Mouse (Mus musculus): ENCODE measurements at regions not wholly inside any gene's neighbourhood (a gene's known extent, or its start where the extent isn't known, plus 50 kb on each side); places are given as distances from the start of the nearest gene placed in this dataset.
A peak's percentile ranks its signal among the peaks of the same experiment; 100 is the strongest.

DNA sequence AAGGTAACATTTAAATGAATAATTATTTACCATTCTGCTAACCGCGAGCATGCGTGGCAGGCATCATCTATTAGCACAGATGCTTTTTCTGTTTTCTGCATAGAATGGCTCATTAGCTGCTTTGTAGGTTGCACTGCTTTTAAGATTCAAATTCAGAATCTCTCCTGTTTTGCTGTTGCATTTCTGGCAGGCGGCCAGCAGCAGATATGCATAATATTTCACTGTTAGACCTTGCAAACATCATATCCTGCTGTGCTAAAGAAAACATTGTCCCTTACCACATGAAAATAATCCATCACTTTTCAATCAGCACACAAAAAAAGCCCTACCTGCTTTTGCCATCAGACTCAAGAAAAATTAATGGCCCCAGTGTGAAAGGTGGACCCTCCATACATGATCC, 202.8 kb upstream of the Etaa1 start:
- no peak for DNase-seq

DNA sequence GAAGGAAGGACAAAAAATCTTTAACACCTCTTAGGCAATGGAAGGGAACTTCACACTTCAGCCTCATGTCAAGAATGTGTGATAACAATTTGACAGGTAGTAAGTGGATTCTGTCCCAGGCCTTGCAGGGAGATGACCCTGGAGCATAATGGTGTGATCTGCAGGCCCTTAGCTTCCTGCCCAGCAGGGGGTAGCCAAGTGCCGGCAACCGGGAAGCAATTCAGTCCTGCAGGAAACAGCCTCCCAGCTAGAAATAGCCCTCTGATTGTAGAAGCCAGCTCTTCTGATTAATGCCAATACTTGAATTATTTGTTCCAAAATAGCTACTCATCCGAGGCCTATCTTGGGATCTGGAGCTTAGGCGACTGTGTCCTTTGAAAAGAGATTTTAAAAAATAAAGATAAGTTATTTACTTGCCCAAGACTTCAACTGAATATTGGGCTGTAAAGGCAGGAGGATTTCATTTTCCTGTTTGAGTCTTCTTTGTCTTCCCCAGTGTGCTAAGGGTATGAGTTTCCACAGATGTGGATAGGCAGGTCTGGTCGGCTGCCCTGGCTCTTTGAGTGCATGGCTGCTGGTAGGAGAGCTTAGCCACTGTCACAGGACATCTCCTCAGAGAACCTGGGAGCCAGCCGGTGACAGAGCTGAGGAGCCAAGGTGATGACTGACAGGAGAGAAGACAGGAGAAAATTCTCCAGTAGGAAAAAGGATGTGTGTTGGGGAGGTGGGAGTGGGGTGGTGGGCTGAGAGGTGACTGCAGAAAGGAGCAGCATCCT, 198.3 kb upstream of the Etaa1 start:
- DNase-seq: peak; percentile 38

DNA sequence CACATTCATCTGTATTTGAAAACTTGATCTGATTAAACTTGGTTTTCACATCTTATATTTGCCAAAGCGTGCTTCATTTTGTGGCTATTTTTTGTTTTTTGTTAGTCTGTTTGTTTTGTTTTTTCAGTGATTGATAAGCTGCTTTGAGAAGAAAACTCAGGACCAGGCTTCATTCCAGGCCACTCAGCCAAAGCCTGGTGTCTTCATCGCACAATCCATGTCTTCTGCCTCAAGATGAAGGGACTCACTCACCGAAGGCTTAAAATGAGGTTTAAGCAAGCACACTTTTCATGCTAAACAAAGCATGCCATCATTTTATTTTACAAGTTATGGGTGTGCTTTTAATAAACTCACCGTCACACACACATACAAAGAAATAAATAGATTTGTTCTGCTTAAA, 197.7 kb upstream of the Etaa1 start:
- no peak for DNase-seq

DNA sequence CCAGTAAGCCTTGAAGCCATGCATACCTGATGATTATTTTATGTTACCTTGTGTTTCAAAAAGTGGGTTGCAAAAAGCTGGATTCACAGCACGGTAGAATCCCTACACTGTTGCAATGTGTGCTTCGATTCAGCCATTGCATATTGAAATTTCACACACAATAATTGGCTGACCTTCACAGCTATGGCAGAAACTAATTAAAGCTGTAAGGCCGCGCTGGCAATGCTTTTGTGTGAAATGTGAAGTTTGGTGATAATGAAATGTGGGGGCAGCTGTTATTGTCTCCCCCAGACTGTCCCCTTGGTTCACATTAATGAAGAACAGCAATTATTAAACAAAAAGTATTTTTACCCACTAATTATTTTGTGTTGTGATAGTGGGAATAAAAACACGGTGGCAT, 173.8 kb upstream of the Etaa1 start:
- DNase-seq: no peak

DNA sequence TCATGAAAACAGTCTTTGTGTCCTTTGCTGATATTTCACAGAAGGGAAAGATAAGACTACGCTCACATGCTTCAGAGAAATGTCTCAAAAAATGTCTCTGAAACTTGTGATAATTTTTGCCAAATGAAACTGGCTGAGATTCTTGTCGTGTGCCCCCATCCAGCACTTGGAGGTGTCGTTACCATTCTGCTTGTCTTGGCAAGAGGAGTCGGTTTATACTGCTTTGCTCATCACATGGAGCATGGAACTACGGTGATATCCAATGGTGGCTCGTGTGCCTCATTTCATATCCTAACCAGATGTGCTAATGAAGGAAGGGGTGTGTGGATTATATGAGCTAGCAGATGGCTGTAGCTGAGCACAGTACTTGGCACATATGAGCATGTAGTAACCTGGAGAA, 169.4 kb upstream of the Etaa1 start:
- DNase-seq: no peak

DNA sequence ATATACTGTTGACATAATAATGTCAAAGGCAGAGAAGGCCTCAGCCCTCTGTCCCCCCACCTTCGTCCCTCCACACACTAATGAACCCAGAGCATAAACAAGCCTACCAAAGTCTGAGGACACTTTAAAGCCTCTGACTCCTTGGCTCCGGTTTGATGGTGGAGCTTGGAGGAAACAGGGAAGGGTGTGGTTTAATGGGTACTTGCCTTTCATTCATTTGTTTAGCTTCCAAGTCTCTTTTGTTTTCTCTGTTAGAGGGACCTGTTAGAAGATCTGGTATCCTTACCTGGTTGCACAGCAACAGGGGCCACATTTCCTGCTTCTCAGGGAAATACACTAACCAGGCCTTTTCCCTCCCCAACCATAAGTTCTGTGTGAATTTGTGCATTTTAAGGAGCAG, 168.9 kb upstream of the Etaa1 start:
- DNase-seq: no peak

DNA sequence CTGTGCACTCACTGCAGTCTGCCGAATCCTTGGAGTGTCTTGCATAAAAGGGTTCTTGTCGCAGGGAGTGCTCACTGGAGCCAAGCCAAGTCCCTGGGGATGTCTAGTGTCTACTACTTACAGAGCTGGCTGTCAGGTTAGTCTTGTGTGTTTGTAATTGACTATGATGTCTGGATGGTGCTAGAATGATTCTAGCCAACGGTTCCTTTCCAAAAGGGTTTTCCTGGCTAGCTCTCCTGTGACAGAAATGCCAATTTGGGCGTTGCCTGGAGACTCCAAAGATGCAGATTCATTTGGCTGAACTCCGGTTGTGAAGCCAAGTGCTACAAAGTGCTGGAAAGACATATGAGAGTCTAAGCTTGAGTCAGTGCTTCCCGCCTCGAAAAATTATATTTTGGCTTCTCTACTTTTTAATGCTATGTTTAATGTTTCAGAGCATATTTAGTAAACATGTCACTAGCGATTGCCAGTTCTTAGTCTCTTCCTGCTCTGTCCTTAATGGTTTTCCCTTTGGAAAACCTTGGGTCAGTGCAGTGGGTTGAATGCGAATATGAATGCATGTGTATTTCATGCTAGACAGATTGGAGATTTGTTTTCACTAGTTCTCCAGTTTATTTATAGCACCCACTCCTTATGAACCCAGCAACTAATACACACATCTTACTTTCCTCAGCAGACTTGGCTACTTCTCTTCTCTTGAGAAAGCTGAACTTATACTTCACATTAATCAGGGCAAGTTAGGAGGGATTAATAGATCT, 162.2 kb upstream of the Etaa1 start:
- DNase-seq: no peak

DNA sequence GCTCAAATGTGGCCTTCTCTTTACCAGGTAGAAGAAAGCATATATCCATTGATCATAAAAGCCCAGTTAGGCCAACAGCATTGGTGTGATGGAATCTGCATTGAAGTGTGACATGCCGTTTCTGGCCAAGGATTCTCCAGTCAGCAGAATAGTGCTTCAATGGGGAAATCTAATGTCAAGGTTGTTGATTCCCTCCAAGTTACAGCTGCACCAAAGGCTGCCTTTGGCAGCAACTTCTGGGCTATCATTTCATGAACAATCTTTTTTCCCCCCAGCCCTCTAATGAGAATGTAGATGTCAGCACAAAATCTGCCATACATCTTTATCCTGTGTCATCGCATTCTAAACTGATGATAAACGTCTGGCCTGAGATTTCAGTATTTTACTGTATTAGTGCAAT, 149.2 kb upstream of the Etaa1 start:
- no peak for DNase-seq

DNA sequence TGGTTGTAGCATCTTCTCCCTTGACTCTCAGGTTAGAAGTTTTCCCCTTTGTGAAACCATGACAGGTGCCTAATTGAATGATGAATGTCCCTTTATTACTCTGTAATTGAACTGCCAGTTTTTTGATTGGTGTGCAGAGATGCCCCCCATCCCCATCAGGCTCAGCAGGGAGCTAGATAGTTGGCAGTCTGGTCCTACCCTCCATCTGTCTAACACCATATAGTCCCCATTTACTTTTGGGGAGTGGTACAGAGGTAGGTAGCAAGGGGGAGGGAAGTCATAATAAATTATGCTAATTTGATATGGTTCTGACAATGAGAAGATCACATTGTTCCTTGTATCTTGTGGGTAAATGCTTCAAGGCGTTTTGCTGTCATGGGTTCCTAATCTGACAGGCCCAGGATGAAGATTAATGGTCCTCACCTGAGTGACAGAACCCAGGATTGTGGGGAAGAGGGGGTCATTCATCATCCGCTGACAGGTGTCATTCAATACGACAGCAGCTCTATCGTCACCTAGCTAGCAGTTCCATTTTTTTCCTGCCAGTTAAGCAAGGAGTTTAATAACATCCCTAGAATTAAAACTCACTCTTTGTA, 122.3 kb upstream of the Etaa1 start:
- no peak for DNase-seq

DNA sequence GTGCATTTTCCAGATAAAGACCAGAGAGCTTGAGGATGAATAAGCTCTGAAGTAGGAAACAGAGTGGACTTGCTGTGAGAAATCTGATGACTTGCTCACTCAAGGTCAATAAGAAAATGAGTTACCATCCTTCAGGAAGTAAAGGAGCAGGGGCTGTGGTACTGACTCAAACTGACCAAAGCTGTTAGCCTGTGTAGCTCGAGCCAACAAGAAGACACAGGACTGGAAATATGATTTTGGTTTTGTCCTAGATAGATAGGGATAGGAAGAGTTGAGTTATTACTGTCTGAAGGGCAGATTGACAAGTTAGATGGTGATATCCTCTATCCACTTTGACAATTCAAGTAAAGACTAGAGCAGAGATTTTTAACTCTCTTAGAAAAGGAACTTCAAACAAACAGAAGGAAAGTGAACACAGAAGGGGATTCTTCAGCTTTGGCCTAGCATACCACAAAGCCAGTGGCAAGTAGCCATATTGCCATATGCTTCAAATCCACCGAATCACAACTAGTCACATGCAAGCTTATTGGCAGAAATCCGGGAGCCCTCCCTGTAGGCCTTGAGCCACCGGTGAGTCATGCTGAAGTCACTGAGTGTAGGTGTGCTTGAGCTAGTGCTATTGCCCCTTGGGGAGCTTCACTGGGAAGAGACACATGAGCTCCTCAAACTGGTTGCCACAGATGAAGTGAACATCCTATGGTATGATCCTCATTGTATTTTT, 117.1 kb upstream of the Etaa1 start:
- DNase-seq: no peak

DNA sequence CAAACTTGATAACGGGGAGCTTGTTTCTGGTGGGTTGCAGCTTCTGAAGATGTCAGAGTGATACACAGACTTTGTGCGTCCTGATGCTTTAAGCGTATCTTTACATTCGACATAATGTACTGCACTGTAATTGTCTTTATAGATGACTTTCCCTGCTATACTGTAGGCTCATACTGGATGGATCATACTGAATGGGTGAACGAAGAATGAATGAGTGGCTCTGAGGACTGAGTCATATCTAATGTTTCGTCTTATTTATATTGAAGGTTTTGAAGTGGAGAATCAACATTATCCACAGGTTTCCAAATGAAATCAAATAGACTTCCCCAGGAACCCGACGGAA, 116.3 kb upstream of the Etaa1 start:
- no peak for DNase-seq

DNA sequence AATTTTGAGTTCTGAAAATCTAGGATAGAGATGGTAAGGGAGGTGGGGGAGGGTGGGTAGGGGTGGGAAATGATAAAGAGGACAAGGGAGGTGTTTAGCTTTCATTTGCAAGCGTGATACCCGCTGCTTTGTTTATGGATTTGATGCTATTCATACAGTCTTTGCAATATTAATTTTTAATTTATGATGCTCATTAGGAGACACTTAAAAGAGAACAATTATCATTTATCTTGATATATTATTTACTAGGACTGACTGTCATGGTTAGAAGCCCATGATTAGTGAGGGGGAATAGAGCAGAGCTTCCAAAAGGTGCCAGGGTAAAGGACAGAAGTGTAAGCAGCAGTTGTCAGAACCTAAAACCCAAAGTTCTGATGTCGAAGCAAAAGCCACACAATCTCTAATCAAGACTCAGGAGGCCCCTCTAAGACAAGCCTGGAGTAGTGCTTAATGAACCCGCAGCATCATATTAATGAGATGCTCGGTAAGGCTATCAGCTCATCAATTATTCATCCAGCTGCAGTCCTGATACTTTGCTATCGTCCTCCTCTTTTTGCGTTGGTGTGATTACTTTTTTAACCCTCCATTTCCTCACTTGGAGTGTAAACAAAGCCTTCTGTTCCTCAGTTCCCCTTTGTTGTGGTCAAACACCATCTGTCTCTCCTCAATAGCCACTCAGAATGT, 115.8 kb upstream of the Etaa1 start:
- no peak for DNase-seq

DNA sequence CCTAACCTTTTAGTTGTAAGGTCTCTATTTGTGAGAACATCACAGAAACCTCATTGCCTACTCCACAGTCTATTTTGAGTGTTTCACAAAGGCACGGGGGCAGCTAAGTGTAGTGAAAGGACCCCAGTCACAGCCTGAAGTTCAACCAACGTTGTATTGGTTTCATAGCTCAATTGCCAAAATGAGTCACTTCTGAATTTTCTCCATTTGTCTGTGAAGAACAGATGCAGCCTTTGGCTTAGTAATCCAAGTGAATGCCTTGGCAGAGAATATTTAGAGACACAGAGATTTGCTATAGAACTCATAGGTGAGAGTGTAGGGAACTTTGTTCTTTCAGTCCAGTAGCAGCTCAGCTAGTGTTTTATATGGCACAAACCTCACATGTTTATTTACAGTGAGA, 114.4 kb upstream of the Etaa1 start:
- no peak for DNase-seq

DNA sequence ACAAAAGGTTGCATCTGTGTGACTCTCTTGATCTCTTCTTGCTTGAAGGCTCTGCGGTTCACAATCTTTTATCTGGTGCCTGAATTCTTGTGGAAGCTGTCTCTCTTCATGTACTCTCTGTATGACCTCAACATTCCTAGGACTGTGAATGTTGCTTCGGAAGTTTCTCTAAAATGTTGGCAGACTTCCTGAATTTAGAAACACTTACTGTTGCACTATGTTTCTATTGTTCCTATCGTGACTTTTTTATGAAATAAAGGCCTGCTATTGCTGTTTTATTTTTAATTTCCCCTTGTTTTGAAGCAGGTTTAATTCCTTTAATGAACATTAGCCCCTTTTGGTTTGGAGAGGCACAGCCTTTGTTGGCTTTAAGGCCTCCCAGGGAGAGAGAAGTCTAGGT, 114.0 kb upstream of the Etaa1 start:
- DNase-seq: peak; percentile 4

DNA sequence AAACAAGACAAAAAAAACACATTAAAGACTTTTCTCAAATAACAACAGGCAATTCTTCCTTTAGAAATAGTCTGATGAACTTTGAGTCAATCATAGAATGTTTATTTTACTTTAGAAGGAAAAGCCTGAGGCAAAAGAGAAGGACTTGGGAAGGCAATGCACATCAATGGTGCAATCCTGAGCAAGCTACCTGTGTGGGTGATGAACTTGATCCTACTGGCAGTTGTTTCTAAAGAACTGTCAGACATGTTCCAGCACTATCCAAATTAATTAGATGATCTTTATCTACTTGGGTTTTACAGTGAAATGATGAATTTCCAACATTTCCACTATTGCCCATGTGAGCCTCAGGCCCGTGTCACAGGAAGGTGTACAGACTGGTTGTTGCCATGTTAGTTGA, 87.9 kb upstream of the Etaa1 start:
- DNase-seq: no peak

DNA sequence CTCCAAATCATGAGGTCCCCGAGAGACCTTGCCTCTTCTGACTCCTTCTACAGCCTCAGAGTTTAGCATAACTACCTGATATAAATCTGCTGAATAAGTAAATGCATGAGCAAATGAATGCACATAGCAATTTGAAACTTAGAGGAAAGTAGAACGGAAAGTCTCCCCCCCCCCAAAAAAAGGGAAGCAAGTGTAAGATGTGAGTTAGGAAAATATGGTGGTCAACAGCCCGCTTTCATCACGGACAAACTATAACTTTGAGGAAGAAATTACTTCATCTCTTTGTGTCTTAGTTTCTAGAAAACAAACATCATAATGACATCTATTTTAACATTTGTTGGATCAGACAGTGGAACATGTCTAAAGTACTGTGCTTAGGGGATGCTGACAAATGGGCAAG, 77.4 kb upstream of the Etaa1 start:
- DNase-seq: no peak

DNA sequence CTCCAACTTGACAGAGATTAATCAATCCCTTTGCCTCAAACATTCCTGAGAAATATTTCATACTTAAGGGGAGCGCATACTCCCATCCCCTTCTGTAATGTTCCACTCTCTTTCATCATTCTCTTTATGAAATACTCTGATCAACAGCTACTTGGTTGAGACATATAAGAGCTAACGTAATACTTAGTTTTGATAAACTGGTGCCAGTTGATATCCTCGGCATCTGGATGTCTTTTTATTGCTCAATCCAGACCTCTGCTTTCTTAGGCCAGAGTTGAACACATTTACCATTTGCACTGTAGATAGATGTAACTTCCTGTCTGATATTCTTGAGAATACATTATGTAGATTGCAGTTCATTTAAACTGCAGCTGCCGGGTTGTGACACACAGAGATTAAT, 68.4 kb upstream of the Etaa1 start:
- DNase-seq: no peak

DNA sequence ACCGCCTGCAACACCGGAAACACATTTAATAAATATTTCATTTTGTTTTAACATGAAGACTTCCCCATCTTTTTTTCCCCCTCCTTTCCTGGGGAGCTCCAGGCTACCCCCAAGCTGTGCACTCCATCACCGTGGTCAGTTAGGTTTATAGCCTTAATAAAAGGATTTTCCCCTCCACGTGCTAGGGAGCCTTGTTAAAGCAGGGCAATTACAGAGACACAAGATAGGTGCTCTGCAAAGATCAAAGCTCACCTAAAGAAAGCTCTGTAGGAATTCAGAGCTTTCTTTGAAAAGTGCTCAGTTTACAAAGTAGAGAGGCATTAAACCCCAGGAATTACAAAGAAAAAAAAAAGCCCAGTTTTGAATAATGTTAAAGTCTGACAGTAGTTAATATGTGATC, 61.6 kb upstream of the Etaa1 start:
- DNase-seq: no peak

DNA sequence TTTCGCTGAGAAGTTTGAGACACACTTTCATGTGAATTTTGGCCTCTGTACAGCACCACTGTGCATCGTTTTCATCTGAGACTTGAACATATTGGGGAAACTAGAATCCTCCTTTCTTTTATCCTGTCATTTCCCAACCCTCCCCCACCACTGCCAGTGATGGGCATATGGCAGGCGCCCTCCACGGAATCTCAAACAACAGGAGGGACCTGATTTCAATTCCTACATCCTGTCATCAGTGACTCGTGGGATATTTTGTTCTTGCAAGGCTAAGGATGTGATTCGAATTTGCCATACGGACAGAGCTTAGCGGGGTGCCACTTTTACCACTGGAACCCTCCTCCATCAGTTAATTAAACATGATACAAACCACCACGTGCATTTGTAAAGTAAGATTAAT, 60.9 kb upstream of the Etaa1 start:
- no peak for DNase-seq

DNA sequence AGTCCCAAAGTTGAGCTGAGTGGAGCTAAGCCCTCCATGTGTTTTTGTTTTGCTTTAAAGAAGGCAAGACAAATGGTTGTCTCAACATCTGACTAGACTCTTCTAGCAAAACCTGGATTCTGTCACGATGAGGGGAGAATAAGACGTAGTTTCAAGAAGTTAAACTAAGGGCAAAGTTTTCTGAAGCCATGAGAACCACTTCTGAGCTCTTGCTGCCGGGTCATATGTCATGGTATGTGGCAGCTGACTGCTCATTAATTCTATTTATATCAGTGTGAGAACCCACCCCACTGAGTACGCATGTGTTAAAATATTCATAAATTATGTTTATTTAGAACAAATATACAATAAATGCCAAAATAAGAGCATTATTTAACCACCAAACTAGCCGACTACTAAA, 58.4 kb upstream of the Etaa1 start:
- DNase-seq: no peak

DNA sequence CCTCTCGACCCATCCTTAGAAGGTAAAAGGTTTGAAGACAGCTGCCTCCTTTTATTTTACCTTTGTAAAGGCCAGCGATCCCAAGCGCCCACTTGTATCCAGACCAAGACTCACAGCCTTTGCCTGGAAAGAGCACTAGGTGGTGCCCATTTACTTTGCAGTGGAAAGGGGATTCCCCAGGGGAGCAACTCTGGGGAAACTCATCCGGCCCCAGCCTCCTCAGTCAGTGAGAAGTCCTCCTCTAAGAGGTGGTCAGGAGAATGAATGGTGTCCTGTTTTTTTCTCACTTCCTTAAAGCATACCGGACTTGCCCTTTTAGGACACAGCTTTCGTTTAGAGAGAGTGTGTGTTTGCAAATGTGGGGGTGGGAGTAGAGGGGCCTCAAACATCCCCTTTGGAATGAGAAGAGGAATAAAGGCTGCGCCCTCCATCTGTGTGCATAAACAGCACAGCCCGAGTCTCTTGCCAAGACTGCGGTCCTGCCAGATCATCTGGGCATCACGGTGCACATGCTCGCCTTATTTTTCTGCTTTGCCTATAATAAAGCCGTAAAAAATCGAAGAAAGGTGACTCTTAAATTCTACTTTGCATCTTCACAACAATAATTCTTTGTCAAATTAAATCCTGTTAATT, 57.5 kb upstream of the Etaa1 start:
- peak; percentile 12 for DNase-seq

DNA sequence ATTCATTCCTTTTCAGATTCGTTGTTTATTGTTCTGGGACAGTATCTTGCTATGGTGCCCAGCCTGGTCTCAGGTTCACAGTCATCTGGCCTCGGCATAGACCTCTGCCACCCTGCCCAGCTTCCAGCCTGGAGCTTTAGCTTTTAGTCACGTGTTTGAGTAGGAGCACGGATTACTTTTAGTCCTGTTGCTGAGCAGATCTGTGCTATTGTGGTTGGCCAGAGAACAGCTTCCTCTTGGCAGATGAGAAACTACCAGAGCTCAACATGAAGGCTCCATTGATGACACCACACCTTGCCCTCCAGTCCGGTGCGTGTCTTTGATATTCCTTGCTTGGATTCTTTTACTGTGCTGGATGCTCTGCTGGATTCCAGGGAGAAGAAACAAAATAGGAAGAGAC, 54.5 kb upstream of the Etaa1 start:
- no peak for DNase-seq
